Mouse (Mus musculus): ENCODE measurements at regions not wholly inside any gene's neighbourhood (a gene's known extent, or its start where the extent isn't known, plus 50 kb on each side); places are given as distances from the start of the nearest gene placed in this dataset.

DNA sequence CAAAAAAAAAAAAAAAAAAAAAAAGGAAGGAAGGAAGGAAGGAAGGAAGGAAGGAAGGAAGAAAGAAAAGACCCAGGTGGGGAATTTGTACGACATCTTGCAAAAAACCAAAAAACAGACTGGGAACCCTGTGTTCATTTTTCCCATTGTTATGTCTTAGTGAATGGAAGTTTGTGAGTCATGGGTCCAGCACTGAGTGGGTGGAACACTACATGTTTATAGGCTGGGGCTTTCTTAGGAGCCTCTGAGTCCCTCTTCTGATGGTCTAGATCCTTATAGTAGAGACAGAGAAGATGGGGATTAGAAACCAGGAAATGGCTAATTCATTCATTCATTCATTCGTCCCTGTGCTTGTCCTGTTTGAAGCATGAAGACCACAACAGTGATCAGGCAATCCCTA, 105.5 kb downstream of the Tpra1 start:
- no peak for DNase-seq

DNA sequence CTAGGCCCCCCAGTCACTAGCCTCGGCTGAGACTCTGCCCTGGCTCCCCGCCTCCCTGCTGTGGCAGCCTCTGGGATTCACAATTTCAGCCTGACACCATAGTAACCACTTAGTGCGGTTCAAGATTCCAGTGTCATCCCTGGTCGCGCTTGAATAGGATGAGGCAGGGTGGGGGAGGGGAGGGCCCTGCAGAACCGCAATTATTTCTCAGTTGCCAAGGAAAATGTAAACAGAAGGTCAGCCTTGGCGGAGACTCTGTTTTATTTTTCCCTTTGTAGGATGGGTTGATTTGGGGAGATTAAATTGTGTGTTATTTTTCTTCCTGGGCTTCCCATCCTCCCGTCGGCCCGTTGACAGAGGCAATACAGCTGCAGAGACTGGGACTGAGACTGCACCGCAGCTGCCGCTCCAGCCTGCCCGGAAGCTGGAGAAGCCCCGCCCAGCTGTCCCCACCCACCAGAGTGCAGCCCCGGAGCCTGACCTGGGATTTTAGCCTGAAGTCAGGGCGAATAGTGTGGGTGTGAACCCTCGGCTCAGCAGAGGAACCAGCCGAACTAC, 106.6 kb downstream of the Tpra1 start:
- no peak for DNase-seq

DNA sequence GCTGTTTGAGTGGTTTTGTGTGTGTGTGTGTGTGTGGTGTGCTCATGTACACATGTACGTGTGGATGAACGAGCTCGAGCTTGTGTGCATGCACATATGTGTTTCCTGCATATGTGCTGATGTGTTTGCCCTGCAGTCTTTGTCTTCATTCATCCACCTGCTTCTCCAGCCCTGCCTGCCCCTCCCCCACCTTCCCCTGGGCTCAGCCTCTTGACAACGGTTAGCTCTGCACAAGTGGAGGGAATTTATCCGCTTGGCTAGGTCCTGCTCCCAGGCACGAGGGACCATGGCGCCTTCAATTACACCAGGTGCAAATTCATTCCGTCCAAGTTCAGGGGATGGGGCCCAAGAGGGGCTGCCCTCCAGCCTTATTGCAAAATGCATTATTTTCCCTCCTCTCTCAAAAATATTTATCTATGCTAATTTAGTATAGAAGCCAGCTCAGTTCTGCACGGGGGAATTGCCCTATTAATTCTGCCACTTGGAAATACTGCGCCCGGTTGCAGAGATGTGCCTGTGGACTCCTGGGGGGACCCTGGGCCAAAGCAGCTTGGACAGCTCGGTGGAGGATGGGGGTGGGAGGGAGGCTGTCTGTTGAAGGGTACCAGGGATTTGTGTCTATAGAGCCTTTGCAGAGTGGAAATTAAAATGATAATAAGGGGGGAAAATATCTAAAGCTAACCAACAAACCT, 111.1 kb downstream of the Tpra1 start:
- DNase-seq, result no peak

DNA sequence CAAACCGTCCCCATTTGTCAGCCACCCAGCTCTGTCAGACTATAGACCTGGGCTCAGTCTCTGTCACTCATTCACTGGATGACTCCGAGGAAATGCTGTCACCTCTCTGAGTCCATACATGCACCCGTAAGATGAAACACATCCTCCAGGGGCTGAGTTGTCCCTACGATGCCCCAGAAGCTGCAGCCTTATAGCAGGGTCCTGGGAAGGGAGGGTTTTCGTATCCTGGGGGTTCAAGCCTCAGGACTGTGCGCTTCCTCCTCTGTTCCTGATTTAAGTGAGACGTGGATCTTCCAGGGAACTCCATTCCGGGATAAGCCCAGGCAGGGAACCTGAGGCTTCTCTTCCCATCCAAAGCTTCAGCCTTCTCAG, 111.6 kb downstream of the Tpra1 start:
- DNase-seq, result no peak

DNA sequence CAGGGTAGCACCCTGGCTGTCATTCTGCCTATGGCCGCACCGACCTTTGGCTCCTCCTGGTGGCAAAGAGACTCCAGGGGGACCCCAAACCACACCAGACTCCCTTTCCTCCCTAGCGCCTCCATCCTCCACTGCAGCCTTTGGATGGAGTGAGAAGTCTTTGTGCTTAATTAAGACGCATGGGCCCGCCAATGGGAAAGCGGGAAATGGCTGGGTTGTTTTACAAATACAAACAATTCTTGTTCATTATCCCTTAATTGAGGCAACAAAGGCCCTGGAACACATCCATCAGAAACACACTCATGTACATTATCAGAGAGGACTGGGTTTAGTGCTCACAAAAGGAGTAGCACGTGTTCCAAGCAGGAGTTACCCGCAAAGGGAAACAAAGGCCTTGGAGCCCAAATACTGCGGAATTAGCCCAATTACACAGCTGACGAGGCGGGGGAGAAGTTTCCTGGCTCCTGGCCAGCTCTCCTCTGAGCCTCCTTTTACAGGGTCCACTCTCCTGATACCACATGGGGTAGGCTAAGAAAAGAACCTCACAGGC, 122.1 kb downstream of the Tpra1 start:
- DNase-seq, result no peak

DNA sequence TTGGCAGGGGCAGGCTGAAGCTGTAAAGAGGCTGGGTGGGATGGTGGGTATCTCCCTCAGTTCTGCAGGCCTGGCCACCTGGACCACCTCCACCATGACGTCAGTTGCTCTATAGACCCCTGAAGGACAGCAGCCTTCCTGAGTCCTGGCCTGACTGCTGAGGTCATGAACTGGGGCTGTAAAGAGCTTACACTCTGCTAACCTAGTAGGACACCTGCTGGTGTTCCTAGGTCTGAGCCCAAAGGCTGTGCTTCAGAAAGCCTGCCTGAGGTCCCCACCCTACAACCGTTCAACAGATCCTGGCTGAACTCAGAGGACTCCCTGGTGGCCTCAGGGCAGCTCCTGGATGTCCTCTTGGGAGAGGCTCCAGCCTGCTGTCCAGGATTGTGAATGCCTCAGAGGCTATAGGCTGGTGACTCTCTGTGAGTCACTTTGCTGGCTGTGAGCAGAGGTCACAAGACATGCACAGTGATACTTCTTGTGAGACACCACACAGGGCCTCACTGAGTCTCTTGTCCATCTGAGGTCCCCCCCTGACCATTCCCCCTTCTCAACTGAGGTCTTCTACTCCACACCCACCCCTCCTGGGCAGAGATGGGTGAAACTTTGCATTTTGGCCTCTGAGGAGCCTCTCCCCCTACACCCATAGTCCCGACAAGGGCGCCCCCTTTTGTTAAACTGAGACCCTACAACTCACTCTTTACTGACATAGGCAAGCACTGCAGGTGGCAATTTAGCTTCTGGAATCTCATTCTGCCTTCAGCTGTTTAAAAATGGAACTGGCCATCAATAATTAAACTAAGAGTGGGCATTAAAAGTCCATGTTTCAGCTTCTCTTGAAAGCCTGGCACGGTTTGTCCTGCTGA, 131.6 kb downstream of the Tpra1 start:
- DNase-seq, result no peak

DNA sequence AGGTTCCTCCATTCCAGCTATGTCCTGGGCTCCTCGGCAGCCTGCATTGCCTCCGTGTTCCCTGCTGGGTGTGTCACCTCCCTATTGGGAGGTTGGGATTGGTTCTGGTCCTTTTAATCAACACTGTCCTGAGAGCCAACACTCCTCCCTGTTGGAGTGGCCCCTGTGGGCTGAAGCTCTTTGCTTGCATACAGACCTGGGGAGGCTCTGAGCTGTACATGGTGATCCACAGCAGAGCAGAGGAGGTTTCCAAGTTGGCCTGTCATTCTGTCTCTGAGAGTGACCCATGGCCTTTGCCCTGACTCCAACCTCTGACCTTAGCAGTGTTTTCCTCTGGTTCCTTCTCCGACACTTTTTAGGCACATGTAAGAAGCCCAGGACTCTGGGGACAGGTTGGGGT, 132.4 kb downstream of the Tpra1 start:
- no peak for DNase-seq

DNA sequence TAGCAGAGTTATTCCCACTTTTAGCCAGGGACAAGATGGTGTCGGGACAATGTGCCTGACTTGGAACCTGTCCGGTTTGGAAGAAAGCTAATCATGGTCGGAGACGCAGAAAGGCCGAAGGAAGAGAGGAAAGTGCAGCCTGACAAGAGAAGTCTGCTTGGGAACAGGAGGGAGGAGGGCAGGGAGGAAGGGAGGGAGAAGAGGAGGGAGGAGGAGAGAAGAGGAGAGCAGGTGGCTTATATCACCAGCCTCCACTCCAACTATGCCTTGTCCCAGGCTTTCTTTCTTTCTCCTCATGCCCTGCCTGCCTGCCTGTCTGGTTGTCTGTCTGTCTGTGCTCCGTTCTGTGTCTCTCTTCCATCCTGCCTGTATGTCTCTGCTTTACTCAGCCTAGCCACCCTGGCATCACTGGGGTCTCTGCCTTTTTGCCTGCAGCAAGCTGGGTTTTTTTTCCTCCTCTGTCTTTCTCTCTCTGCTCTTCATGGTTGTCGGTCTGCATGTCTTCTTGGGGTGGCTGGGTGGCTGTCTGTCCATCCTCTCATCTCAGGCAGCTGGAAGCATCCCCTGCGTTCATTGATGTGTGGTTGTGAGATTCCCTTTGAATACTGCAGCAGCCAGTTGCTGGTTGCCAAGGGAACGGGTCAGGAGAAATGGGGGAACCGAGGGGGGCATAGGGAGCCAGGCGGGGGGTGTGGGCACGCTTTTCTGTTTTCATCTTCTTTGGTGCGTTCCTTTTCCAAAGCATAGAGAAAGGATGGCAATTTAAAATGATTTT, 133.2 kb downstream of the Tpra1 start:
- no peak for DNase-seq

DNA sequence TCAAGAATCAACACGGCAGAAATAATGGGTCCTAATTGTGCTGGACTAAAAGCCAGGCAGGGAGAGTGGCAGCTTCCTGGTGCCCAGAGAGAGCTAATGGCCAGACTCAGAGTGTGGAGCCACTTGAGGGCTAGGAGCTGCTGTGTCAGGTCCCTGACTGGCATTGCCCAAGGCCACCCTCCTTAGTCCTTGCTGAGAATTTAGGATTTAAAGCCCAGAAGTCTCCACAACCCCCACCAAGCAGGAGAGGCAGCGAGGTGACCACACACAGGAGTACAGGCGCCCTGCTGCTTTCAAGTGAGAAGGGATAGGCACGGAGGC, 133.7 kb downstream of the Tpra1 start:
- no peak for DNase-seq

DNA sequence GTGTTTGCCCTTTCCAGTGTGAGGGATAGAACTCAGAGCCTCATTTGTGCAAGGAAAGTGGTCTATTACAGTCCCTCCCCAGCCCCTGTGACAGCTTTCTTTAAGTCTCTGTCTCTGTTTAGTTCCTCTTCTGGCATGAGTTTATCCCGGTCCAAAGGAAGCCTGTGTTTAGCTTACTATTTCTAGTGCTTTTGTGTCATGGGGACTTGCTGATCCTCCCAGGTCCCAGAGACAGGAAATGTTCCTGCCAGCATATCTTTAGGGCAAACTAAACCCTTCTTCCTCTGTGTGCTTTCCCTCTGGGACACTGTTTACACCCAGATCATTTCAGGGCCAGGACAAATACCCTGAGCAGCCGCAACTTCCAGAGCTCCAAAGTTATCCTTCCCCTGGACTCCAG, 135.3 kb downstream of the Tpra1 start:
- DNase-seq, result no peak

DNA sequence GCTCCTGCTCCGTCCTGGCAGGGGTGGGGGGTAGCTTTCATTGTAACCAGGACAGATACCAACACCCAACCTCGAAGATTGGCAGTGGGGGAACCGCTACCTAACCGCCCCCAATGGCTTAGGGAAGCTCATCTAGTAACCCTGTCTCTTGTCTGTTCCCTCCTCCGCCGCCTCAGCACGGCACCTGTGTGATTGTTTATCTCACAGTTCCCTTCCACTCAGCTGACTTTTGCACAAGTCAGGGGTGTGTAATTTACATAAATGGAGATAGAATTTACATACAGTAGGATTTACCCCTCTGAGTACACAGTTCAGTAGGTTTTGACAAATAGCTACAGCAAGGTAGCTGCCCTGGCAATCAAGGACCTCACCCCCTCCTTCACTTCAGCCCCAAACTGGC, 135.8 kb downstream of the Tpra1 start:
- DNase-seq, result no peak

DNA sequence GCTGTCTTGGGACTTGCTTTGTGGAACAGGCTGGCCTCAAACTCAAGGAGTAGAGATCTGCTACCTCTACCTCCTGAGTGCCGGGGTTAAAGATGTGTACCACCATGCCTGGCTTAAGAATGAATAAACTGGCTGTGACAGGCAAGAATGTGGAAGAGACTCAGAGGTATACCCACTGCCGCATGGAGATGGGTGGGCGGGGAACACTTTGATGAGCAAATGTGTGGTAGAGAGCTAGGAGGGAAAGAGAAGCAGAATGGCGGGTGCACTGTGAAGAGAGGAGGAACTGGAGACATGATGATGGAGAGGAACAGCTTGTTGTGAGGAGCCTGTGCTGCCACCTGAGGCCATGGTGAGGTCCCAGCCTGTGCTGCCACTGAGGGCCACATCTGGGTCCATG, 138.9 kb downstream of the Tpra1 start:
- no peak for DNase-seq

DNA sequence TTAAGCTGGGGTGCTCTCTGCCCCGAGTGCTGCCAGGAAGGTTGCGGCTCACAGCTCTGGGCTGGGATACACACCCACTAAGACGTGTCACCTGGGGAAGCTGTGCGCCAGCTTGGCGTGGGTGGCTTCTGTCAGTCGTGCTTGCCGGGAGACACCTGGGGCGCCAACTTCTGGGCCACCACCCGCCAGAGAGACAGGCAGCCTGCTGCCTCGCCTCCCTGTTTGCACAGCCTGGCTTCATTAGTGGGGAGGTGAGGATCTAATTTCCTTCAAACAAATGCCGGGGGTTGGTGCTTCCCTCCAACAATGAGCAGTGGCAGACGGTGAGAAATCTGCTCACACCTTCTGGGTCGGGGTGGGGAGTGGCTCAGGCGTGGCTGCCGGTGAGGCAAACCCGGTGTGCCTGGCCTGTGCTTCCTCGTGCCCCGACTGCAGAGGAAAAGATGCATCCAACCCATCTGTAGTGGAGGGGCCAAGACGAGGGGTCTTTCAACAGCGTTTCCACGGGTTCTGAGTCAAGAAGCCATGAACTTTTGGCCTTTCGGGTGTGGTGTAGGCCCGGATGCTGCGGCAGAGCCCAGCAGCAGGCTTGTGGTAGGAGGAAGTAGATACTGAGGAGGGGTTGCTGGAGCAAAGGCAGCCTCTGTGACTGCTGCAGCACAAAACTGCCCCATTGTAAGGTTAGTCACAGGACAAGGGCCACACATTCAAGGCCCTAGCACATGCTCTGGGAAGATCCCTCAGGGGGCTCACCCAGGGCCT, 140.6 kb downstream of the Tpra1 start:
- no peak for DNase-seq

DNA sequence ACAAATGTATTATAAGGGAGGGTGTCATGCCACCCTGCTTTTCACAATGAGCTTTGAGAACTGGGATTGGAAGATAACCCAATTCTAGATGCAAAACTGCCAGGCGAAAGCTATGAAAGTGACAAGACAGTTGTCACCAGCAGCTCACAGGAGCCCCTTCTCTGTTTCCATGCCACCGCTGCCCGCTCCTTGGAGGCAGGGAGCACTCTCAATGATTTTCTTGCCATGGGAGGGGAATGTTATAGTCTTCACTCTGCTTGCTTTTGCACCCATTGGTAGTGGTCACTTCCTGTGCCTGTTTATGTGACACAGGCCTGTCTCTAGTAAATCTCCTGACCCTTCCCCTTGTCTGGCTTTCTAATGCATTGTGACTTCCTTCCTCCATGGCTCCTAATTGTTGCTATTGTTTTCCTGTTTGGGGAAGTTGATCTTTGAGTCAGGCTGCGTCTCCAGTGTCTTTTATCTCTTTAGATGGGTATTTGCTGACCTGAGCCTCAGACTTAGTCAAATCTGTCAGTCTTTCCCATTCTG, 143.4 kb downstream of the Tpra1 start:
- no peak for DNase-seq

DNA sequence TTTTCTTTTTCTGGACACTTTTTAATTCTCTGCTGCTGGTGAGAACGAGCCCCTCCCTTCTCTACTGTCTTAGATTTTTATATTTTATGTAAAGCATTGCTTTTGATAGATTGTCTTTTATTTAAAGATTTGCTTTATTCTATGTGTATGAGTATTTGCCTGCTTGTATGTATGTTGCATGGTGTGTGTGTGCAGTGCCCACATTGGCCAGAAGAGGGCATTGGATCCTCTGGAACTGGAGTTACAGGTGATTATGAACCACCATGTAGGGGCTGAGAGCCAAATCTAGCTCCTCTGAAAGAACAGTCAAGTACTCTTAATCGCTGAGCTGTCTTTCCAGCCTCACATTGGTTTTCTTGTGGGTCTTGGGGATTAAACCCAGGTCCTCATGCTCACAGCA, 144.4 kb downstream of the Tpra1 start:
- DNase-seq, result no peak

DNA sequence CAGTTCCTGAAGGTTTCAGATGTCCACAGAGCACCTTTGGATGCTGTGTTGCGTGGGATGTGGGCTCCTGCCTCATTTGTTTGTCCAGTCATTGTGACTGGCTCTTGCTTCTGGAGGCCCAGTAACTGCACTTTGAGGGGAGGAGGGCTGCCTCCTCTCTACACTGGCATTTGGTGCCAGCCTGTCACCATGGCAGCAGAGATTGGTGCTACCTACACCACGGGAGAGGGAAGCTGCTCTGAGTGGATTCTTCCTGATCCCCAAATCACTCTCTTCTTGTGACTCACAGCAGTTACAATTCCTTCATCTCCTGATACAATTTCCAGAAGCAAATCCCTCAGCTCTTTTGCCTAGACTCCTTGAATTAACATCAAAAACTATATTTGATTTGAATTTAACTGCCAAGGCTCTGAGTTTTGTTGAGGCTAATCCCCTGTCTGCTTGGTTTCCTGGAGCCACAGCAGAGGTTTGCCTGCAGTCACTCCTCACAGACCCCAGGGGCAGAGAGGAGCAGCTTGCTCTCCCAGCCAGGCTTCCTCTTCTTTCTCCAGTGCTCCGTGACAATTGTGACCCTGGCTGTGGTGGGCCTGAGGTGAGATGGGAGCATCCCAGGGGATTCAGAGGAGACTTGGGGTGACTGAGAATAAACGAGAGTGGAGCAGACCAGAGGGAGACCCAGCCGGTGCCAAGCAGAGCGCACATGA, 145.7 kb downstream of the Tpra1 start:
- no peak for DNase-seq

DNA sequence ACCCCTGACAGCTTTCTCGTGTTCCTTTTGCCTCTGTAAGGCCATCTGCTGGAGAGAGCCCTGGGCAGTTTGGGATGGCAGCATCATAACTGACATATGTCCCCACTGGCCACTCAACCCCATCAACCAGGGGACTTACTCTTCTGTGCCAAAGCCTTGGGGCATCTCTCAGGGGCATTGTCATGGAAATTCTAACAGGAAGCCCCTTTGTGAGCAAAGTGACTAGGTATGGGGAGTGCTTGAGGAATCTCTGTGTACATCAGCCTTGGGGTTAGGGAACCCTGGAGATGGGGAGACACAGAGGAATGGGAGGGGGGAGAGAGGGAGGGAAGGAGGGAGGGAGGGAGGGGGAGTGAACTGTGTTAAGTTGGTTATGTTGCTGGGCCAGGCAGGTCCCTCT, 147.2 kb downstream of the Tpra1 start:
- no peak for DNase-seq

DNA sequence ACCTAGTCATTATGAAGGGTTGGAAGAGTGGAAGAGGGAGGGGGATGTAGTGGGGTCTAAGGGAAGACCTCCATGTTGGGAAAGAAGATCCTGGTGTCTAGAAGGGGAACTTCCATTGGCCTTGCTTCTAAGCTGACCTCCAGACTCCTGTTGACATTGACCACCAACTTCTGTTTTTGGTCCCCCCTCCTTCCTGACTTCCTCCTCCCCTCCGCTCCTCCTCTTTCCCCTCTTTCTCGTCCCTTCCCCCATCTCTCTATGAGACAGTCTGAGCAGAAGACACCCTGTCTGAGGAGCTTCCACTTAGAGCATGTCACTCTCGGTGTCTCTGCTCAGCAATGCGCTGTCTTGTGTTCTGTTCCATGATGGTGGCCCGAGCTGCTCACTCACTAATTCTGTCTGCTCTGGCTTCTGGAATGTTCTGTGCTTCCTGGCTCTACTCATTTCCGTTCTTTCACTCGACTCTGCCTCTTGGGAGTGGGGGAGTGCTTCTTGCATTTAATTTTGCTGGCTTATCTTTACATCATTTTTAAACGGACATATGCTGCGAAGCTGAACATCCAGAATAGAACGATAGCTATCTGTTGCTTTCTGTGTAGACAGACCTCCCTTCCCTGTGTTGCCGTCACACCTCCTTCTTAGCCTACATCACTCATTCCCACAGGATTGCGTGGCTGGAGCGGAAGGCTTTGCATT, 148.7 kb downstream of the Tpra1 start:
- DNase-seq, result no peak

DNA sequence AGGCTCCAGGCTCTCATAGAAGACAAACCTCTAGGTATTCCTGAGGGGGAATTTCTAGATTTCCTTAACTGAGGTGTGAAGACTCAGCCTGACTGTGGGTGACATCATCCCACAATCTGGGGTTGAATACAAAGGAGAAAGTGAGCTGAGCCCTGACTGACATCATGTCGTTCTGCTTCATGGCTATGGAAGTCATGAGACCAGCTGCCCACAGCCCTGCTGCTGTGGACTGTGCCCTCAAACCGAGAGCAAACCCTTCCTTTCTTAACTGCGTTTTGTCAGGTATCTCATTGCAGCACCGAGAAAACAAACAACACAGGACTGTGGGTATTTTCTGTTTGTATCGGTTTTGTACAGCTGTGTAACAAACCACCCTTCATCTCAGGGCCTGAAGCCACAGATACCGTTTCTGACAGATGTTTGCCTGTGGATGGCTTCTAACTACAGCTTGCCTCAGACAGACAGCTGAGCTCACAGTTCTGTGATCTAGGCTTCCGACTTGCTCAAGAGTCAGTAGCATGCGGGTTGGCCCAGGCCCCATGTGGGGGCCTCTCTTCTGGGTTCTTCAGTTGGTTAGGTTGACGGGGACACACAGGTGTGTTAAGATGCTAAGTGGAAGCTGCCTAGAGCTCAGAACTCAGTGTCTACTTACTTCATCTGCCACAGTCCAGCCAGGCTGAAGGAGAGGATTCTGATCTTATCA, 150.9 kb downstream of the Tpra1 start:
- DNase-seq, result no peak

DNA sequence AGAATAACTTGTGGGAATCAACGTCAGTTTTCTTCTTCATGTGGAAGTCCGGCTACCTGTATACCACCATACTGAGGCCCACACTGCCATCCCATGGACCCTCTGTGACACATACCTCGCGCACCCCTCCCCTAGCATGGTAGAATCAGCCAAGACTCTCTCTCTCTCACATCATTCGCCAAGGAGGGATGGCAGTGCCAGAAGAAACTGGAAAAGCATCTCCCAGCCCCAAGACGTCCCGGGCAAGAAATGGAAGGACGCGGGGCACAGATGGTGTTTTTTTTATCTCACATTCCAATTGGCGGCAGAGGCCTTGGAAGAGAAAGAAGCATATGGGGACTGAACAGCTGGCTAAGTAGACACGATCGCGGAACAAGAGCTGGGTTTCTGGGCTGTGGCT, 152.0 kb downstream of the Tpra1 start:
- DNase-seq, result no peak

All from cerebellum, adult 11-12 months (tissue).